Mouse (Mus musculus) c-Kit-positive CD71-positive TER-119-positive erythroid progenitor cells, embryonic 14.5 days (primary cell): ENCODE data around the gene Tatdn2.

Experiments used
- DNase-seq: peaks from one replicate; pipeline ENCODE4 v3.0.0-alpha.2; 2013; ENCODE audit warnings: low spot score

Gene Tatdn2

GRCm38 (mm10) chr6:113696582-113697221, at the start of gene Tatdn2:
Gene Tatdn2 (plus strand): TSS chr6:113697050.
- DNase-seq, result peak; percentile 94

GRCm38 (mm10) chr6:113649346-113650196, 47.3 kb upstream of the Tatdn2 start:
- no peak for DNase-seq

- no peak for DNase-seq
Measured at GRCm38 (mm10) chr6:113650197-113650640, 46.6 kb upstream of the Tatdn2 start.

- peak; percentile 53 for DNase-seq
Measured at GRCm38 (mm10) chr6:113651626-113652025, 45.2 kb upstream of the Tatdn2 start.

- no peak for DNase-seq
Measured at GRCm38 (mm10) chr6:113653551-113653950, 43.3 kb upstream of the Tatdn2 start.

GRCm38 (mm10) chr6:113654102-113654501, 42.7 kb upstream of the Tatdn2 start:
- DNase-seq, result no peak

GRCm38 (mm10) chr6:113654753-113655397, 42.0 kb upstream of the Tatdn2 start:
- DNase-seq, result no peak

- DNase-seq, result no peak
Measured at GRCm38 (mm10) chr6:113655475-113655874, 41.4 kb upstream of the Tatdn2 start.

- no peak for DNase-seq
Measured at GRCm38 (mm10) chr6:113656847-113657246, 40.0 kb upstream of the Tatdn2 start.

GRCm38 (mm10) chr6:113658226-113658625, 38.6 kb upstream of the Tatdn2 start:
- no peak for DNase-seq

- DNase-seq, result no peak
Measured at GRCm38 (mm10) chr6:113659648-113660491, 37.0 kb upstream of the Tatdn2 start.

- DNase-seq, result no peak
Measured at GRCm38 (mm10) chr6:113660492-113661352, 36.1 kb upstream of the Tatdn2 start.

GRCm38 (mm10) chr6:113661353-113662241, 35.3 kb upstream of the Tatdn2 start:
- DNase-seq, result no peak

- DNase-seq, result no peak
Measured at GRCm38 (mm10) chr6:113662964-113663700, 33.7 kb upstream of the Tatdn2 start.

- DNase-seq, result no peak
Measured at GRCm38 (mm10) chr6:113664305-113664704, 32.5 kb upstream of the Tatdn2 start.

- no peak for DNase-seq
Measured at GRCm38 (mm10) chr6:113667611-113668122, 29.2 kb upstream of the Tatdn2 start.

GRCm38 (mm10) chr6:113668287-113669154, 28.3 kb upstream of the Tatdn2 start:
- DNase-seq, result no peak

GRCm38 (mm10) chr6:113669821-113670220, 27.0 kb upstream of the Tatdn2 start:
- no peak for DNase-seq
